Mouse (Mus musculus): ENCODE measurements around the gene Cherp. TPM values are rescaled to one million over a fixed set of nuclear protein-coding genes. Genes with fewer than 3 reads are reported as not detected.

The Cherp gene
- total and polyA plus RNA-seq, 3 experiments, result 21.1 to 106 (median 78.0) TPM

DNA sequence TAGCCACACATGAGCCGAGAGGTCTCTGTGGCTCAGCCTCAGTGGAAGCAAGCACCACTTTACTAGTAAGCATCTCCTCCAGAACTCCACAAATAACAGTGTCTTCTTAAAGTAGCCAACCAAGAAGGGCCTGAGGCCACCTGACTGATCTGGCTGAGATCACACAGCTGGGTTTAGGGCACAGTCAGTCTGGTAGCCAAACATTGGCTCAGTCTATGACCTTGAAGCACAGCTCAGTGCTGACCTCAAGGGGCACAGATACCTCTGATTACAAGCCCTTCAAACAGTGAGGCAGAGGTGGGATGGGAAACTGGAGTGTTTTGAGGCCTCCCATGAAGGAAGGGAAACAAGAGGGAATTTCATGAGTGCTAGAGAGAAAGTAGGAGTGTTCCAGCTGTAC, 37.6 kb upstream of the Cherp start:
- no peak overlapping the region for H3K9ac ChIP-seq (ENCODE audit: control insufficient read depth, low read depth, low read length, poor library complexity, severe bottlenecking)
- TF ChIP-seq MAZ (IDR thresholded peaks at IDR 0.05; ENCODE audit: low read depth, low read length) (no peak), BHLHE40 (IDR thresholded peaks at IDR 0.05; ENCODE audit: borderline replicate concordance, low read depth, low read length) (no peak), POLR2AphosphoS5 (IDR thresholded peaks at IDR 0.05; ENCODE audit: borderline replicate concordance, low read depth, low read length) (no peak), TBP (IDR thresholded peaks at IDR 0.05; ENCODE audit: low read depth, low read length) (no peak), POLR2A (IDR thresholded peaks at IDR 0.05; ENCODE audit: control insufficient read depth in 1 of 2, insufficient read depth in 1 of 2, low read depth in 1 of 2, low read length in 2 of 2, poor library complexity in 1 of 2) (no peak), ZNF384 (IDR thresholded peaks at IDR 0.05; ENCODE audit: low read depth, low read length) (no peak), NRF1 (IDR thresholded peaks at IDR 0.05; ENCODE audit: insufficient read depth, low read depth, low read length, poor library complexity, severe bottlenecking) (no peak), TAL1 (IDR thresholded peaks at IDR 0.05; ENCODE audit: low read length) (no peak), ZC3H11A (IDR thresholded peaks at IDR 0.05; ENCODE audit: low read depth, low read length) (no peak), SMC3 (IDR thresholded peaks at IDR 0.05; ENCODE audit: low read depth, low read length) (no peak), GATA1 (IDR thresholded peaks at IDR 0.05; ENCODE audit: low read depth, low read length) (no peak), ELF1 (IDR thresholded peaks at IDR 0.05; ENCODE audit: low read depth, low read length) (no peak)
- no peak overlapping the region for H3K27ac ChIP-seq (ENCODE audit: control insufficient read depth, low read depth, low read length)
- H3K4me3 ChIP-seq (ENCODE audit: control insufficient read depth in 1 of 2, insufficient read depth in 1 of 2, low read depth in 2 of 2, low read length in 2 of 2), result no peak overlapping the region
- peaks cover 45% of the 10 kb centered on the region for H3K79me2 ChIP-seq (ENCODE audit: control insufficient read depth, insufficient read depth, low read length, poor library complexity)
- H3K9me3 ChIP-seq (replicated peaks; ENCODE audit: insufficient read depth, low read length), result no peaks in the 10 kb centered on the region
- H3K36me3 ChIP-seq (ENCODE audit: control insufficient read depth in 1 of 2, insufficient read depth in 2 of 2, low read length in 2 of 2), result peaks cover 0 to 4% of the 10 kb centered on the region in 2 experiments; a peak in 1 of 4 replicates
- H3K27me3 ChIP-seq (ENCODE audit: control insufficient read depth in 1 of 2, insufficient read depth in 2 of 2, low read length in 2 of 2), result no peaks in the 10 kb centered on the region
- no peak for DNase-seq (ENCODE audit: low read depth, low spot score)
- H3K4me1 ChIP-seq (ENCODE audit: control insufficient read depth in 1 of 2, insufficient read depth in 2 of 2, low read length in 2 of 2), result peaks cover 0 to 4% of the 10 kb centered on the region in 2 experiments; a peak in 2 of 4 replicates

DNA sequence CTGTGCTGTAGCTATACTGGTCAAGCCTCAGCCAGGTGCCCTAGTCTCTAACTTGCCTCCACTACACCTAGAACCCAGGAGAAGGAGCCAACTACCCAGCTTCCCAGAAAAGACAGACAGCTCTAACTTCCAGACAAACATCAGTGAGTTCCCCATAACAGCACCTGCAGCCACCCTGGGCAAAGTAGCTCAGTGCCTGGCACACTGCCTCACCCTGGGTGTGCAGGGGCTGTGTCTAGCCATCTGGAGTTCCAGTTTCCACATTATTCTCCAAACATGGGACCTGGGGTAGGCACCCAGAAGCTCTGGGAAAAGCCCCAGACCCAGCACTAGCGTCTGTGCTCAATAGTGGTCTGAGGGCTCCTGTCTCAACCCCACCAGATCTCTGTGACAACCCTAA, 32.5 kb upstream of the Cherp start:
- no peaks in the 10 kb centered on the region for H3K9me3 ChIP-seq (replicated peaks; ENCODE audit: insufficient read depth, low read length)
- TF ChIP-seq CTCF (IDR thresholded peaks at IDR 0.05 in 2 of 3, conservative IDR thresholded peaks at IDR 0.05 in 1 of 3; ENCODE audit: control insufficient read depth in 1 of 3, insufficient read depth in 1 of 3, low read depth in 2 of 3, low read length in 3 of 3, poor library complexity in 1 of 3, severe bottlenecking in 1 of 3) (no peak), POLR2A (IDR thresholded peaks at IDR 0.05; ENCODE audit: control insufficient read depth in 1 of 2, insufficient read depth in 1 of 2, low read depth in 1 of 2, low read length in 2 of 2, poor library complexity in 1 of 2) (no peak), TCF12 (IDR thresholded peaks at IDR 0.05; ENCODE audit: low read depth, low read length) (no peak), ETS1 (IDR thresholded peaks at IDR 0.05; ENCODE audit: low read depth, low read length) (no peak), POLR2AphosphoS5 (IDR thresholded peaks at IDR 0.05; ENCODE audit: borderline replicate concordance, low read depth, low read length) (no peak), ZKSCAN1 (IDR thresholded peaks at IDR 0.05; ENCODE audit: low read depth, low read length) (no peak), EP300 (IDR thresholded peaks at IDR 0.05; ENCODE audit: low read depth in 1 of 2, low read length in 2 of 2) (no peak), BHLHE40 (IDR thresholded peaks at IDR 0.05; ENCODE audit: borderline replicate concordance, low read depth, low read length) (no peak), SMC3 (IDR thresholded peaks at IDR 0.05; ENCODE audit: low read depth, low read length) (no peak), HCFC1 (IDR thresholded peaks at IDR 0.05; ENCODE audit: low read depth, low read length) (no peak), CHD2 (IDR thresholded peaks at IDR 0.05; ENCODE audit: low read length) (no peak), MYB (IDR thresholded peaks at IDR 0.05; ENCODE audit: low read depth, low read length) (no peak), MXI1 (IDR thresholded peaks at IDR 0.05; ENCODE audit: low read depth, low read length) (no peak), E2F4 (IDR thresholded peaks at IDR 0.05; ENCODE audit: borderline replicate concordance, low read depth, low read length) (no peak), TAL1 (IDR thresholded peaks at IDR 0.05; ENCODE audit: low read length) (no peak), USF1 (IDR thresholded peaks at IDR 0.05; ENCODE audit: low read depth, low read length) (no peak), UBTF (IDR thresholded peaks at IDR 0.05; ENCODE audit: borderline replicate concordance, insufficient read depth, low read depth, low read length) (no peak), RCOR1 (IDR thresholded peaks at IDR 0.05; ENCODE audit: low read depth, low read length) (no peak)
- DNase-seq (ENCODE audit: low read depth, low spot score), result no peak
- no peaks in the 10 kb centered on the region for H3K27me3 ChIP-seq (ENCODE audit: control insufficient read depth in 1 of 2, insufficient read depth in 2 of 2, low read length in 2 of 2)
- no peak overlapping the region for H3K9ac ChIP-seq (ENCODE audit: control insufficient read depth, low read depth, low read length, poor library complexity, severe bottlenecking)
- H3K27ac ChIP-seq (ENCODE audit: control insufficient read depth, low read depth, low read length), result no peak overlapping the region
- peaks cover 74% of the 10 kb centered on the region for H3K79me2 ChIP-seq (ENCODE audit: control insufficient read depth, insufficient read depth, low read length, poor library complexity)
- no peak overlapping the region for H3K4me3 ChIP-seq (ENCODE audit: control insufficient read depth in 1 of 2, insufficient read depth in 1 of 2, low read depth in 2 of 2, low read length in 2 of 2)
- H3K4me1 ChIP-seq (ENCODE audit: control insufficient read depth in 1 of 2, insufficient read depth in 2 of 2, low read length in 2 of 2), result peaks cover 17 to 18% of the 10 kb centered on the region in 2 experiments
- peaks cover under 1 to 17% of the 10 kb centered on the region in 2 experiments for H3K36me3 ChIP-seq (ENCODE audit: control insufficient read depth in 1 of 2, insufficient read depth in 2 of 2, low read length in 2 of 2)

All from MEL (cell line).